Mouse (Mus musculus) kidney, adult 18-20 months (tissue): ENCODE measurements at regions not wholly inside any gene's neighbourhood (a gene's known extent, or its start where the extent isn't known, plus 50 kb on each side); places are given as distances from the start of the nearest gene placed in this dataset.

Experiments used
- DNase-seq: peaks from one replicate; pipeline ENCODE4 v3.0.0; 2021

DNA sequence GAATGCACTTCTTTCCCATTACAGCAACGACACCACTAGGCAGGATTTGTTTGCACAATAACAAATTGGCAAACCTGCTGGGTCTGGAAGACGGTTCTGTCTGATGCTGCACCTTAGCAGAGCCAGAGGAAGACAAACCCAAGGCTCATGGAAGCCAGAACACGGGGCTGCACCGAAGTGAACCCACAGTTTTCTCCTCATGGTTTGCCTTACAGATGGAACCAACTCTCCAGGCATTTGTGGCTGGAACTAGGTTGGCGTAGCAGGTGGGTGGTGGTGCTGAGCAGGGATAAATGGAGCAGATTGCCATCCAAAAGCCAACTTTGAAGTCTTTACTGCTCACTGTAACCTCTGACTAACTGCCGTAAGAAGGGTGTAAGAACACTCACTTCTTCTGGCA is 408.4 kb upstream of the Gm6657 start:
- no peak for DNase-seq

DNA sequence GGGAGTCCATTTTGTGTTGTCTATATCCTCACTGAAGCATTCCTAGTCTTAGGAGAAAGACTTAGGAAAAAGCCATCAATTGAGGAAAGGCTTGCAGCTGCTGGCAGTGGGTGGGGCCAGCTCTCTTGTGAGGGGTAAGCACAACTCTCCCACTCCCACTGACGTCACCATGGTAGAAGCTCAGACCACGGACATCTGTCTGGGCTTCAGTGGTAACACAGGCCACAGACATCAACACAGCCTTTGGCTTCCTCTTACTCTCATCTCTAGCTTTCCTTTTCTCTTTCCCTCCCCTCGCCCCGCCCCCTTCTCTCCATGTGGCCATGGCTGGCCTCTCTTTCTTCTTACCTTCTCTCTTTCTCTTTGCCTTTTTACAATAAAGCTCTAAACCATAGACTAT is 407.4 kb upstream of the Gm6657 start:
- no peak for DNase-seq

DNA sequence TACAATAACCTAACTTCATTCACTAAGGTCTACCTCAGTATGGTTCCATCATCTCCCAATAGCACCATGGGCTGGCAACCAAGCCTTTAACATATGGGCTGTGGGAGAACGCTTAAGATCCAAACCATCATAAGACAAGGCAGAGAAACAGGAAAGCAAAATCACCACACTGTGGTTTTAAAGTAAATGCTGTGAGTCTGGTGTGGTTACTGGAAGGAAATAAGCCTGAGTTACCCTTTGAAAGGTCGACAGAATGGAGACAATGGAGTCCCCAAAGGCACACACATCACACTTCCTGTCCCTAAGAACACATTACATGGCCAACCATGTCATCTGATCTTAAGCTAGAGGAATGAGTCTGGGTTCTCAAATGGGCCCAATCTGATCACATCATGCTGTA is 405.8 kb upstream of the Gm6657 start:
- DNase-seq, result no peak

DNA sequence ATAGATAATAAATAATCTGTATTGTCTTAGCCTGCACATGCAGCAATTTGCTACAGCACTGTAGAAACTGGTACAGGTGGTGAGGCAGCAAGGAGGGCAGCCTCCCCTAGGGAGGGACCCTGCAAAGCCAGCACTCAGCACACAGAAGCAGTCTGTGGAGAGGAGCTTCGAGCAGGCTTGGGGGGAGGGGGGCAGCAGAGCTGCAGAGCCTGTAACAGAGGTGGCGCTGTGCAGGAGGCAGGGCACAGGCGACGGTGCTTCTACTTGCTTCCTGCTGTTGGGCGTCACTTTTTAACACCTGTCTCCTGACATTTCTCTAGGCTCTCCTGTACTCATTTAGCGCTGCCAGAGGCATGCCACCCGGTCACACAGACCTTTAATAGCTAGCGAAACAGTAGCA is 404.6 kb upstream of the Gm6657 start:
- DNase-seq, result no peak

DNA sequence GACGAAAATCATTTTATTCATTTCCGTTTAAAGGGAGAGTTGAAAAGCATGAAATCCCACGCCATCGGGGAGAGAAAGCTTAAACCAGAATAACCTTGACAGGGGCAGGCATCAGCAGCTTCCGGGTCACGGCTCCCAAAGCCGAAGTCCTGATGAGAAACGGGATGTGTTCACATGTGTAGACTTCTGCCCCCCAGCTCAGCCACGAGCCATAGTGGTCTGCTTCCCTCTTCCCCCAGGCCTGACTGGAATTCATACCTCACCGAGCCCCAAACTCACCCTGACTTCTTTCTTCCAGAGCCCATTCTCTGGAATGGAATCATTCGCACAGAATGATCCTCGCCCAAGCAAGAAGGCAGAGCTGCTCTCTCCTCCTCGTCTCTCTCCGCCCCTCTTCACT is 404.2 kb upstream of the Gm6657 start:
- DNase-seq, result no peak

DNA sequence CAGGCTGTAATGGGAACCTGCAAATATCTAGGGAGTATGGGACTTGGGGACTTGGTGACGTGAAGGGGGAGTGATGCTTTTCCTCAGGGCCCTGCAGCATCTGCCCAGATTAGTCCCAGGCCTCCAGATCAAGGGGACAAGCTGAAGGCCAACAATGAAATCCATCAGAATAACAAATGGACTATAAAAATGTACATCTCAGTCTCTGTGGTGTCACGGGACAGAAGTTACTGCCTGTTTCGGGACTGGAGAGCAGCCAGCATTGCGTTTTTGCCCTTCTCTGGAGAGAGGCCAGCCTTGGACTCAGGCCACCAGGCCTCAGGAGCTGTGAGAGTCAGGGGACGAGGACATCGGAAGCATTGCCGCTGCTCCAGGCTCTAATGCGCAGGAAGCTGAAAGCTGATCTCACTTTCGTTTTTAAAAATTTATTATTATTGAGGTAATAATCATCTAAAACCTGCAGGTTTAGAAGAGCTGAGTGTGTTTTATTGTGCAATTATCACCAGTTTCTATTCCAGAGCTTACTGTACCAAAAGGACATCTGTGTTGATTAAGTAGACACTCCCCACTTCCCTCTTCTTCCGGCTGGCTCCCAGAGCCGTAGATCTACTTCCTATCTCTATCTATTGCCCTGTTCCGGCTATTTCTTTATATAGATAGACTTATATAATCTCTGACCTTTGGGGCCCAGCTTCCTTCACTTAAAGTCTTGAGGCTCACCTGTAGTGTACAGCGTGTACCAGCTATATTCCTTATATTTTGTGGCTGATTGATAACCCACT is 403.0 kb upstream of the Gm6657 start:
- DNase-seq, result peak; percentile 81

DNA sequence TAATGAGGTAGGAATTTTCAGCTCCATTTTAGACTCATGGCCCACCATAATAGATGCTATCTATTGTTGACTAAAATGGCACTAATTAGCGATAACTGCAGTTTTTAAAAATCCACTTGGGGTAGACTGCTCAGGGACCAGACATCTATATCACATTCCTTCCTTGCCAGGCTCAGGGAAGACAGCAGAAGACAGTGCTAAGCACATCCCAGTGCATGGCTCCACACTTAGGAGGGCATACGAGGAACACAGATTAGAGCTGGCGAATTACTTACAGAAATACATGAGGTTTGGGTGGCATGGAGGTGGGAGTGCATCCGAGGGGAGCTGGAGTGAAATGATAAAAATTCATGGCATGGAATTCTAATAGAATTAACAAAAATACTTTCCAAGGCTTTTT is 395.5 kb upstream of the Gm6657 start:
- no peak for DNase-seq

DNA sequence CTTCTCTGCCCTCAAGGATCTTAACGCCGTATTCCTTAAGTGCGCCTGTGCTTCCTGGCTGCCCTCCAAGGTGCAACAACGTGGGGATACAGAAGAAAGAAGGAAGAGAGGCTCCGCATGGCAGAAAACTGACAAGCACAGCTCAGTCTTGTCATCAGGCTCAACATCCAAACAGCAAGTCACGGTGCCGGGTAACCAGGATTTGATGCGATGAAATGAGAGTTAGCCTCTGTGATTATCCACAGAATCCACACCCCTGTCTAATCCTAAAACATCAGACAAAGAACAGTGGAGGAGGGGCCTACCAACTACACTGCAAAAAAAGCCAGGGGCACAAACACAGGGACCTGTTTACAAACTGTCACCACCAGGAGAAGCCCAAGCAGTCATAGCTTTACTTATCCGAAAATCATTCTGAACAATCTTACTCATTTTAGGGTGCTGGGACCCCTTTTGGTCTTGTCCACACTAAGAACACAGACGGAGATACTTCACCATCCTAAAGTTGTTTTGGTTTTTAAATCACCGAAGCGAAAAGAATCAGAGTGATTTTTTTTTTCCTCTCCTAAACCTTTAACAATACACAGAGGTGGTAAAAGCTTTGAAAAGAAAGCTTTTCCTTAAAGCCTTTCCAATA is 394.8 kb upstream of the Gm6657 start:
- DNase-seq, result no peak

DNA sequence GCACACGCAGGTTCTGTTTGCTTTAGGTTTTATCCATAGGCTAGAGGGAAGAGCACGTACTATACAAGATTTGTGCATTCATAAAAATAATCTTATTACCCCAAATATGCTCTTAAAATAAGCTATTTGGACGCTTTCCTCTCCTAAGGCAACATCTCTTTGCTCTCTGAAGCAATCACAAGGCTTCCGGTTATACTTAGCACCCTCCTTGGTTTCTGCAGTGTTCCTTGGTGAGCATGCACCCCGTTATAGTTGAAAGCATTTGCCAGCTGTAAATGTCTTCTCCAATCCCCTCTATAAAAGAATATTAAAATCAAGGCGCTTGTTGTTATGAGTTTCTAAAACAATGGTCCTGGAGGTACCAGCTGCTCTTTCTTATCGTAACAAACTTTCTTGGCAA is 386.4 kb upstream of the Gm6657 start:
- no peak for DNase-seq

DNA sequence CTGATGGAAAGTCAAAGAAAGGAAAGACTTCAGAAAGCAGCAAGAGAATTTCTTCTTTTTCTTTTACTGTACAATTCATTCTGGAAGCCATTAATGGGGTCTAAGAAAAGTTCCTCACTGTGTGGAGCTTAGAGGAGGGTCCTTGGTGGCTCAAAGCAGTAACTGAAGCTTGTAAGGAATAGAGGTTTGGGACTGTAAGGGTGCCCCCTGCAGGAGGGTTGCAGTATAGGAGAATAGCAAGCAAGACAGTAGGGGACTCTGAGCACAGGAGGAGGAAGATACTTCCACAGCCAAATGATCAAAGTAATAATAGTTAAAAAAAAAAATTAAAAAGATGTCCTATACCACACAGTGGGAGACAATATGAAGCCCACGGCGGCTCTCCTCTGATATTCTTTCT is 382.8 kb upstream of the Gm6657 start:
- peak; percentile 44 for DNase-seq

DNA sequence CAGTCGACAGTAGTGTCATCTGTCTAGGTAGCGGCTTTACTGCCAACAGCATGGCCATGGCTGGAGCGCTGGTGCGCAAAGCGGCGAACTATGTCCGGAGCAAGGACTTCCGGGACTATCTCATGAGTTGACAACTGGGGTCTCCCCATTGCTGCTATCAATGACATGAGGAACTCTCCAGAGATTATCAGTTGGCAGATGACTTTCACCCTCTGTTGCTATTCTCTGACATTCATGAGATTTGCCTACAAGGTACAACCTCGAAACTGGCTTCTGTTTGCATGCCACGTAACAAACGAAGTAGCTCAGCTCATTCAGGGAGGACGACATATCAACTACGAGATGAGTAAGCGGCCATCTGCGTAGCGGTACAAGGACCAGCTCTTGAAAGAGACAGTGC is 374.6 kb upstream of the Gm6657 start:
- no peak for DNase-seq

DNA sequence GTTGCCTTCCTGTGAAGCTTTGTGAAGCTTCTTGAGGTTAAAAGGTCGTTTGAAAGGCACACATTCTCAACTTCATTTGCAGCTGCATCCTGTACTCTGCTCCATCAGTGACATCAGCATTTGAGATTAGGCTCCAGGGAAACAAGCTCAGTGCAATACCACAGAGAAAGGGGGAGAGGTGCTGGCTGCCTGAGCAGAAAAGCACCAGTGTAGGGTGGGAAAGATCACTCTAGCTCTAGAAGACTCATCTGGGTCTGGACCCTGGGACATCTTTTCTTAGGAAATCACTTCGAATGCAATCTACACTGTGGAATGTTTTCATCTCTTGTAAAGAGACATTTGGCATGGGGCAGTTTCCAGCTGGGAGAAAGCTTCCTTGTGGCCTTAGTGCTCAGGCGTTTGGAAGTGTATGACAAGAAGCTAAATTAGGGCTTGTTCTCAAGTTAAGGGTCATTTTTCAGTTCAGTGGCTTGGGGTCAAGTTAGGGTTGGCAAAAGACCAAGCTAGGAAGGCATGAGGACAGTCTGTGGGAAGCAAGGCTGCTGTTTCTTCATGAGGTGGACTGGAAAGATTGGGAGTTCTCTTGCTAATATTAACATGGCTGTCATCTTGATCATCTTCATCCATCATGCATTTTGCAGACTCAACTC is 370.5 kb upstream of the Gm6657 start:
- peak; percentile 11 for DNase-seq

DNA sequence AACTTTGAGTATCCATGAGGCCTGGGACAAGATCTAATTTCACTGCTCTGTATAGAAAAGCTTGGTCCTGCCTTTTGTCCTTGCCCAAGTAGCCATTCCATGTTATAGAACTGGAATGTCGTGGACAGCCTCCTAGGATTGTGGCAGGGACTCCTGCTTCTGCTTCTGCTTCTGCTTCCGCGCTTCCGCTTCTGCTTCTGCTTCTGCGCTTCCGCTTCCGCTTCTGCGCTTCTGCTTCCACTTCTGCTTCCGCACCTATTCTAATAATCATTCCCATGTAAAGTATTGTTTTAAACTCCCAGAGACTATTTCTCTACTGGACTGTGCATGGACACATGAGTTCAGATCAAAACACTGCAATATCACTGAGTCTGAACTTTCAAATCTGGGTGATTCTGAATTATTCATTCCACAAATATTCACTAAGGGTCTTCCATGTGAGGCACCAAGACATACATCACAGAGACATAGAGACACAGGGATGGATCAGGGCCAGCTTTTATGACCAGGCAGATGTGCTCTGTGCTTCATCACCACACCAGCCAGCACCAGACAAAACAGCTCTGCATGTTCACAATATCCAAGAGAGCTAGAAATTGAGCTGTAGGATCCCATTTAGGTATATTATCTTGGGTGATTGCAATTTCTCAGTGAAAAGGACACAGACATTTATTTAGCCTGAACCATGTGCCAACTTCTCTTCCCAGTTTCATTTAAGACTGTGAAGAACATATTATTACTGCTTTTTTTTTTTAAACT is 360.5 kb upstream of the Gm6657 start:
- DNase-seq, result no peak

DNA sequence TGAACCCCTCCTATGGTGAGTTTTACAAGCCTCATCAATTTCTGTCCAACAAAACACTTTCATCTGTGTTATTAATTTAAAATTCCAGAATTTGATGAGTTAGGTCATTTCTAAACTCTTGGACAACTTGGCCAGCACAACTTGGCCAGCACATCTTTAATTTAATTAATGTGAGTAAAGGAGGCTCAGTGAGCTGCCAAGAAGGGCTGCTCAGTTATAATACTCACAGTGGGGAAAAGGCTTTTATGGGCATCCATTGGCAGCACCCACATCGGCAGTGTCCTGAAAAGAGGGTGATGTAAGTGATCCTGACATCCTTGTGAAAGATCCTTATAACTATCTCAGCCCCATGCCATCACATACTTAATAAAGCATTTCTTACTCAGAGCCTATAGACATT is 359.2 kb upstream of the Gm6657 start:
- DNase-seq, result no peak

DNA sequence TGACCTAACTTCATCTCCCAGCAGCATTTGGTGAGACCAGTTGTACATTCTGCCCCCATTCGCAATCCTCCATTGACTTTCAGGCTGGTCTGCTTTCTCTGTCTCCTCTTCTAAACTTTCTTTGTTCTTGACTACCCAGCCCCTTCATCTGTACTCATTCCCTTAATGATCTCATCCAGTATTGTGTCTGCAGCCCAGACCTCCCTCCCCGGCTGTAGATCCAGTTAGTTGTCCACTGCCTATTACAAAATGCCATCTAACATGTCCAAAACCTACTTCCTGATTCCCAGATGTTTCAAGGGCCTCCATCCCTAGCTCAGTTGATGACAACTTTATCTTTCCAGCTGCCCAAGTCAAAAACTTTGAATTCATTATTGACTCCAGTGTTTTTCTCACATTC is 357.8 kb upstream of the Gm6657 start:
- DNase-seq, result no peak

DNA sequence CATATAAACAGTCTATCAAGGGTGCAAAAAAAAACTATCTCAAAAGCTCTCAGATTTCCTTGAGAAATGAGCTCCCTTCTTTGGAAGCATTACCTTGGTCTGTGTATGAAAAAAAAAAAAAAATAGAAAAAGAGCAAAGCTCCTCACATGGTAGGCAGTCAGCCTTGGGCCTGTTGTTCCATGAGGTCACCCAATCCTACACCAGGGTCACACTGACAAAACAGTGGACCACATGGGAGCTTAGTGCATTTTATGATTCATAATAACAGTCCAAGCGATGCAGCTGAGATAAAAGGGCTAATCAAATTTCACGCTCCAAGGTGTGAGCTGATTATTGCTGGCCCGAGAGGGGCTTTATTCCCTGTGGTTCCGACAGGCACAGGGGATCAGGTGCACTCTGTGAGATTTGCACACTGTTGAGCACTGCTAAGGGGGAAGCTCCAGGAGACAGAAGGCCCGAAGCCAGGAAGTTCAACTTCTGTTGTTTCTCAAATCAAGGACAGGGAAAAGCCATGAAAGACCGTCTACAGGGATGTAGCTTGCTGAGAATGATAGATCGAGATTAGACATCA is 352.1 kb upstream of the Gm6657 start:
- no peak for DNase-seq

DNA sequence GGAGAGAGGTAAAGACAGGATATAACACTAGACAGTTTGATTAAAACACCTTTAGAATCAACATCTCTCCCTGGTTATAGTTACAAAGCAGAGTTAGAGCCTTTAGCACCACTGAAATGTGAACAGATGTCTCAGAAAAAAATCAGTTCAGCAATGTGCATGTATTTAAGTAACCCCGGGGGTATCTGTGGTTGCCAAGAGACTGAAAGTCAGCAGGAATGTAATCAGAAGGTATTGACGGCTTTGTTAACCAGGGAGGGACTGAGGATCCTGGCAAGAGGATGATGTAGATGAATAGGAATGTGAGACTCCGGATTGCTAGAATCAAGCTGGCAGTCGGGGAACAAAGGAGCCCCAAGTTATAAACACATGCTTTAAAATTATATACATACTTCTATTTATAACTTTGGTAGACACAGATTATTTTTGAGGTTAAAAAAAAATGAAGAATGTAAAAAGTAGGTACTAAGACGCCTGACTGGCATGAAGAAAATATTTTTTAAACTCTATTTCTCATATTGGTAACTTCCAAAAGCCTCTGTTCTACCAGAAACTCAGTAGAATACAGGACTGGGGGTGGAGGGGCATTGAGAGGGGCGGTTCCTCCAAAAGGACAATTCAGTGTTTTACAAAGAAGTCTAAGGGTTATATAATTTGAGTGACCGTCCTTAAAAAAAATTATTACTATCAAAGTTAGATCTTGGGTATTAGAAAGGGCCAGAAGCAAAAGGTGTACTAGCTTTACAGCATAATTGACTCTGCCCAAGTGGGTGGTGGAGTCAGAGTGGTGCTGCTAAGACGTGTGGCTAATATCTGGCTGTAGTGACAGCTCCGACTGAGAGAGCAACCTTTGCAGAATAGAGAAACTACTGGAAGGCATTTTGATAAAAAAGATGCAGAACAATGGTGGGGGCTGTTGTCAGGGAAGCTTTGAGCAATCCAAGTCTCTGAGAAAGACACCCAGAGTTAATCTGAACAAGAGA is 341.2 kb upstream of the Gm6657 start:
- no peak for DNase-seq

DNA sequence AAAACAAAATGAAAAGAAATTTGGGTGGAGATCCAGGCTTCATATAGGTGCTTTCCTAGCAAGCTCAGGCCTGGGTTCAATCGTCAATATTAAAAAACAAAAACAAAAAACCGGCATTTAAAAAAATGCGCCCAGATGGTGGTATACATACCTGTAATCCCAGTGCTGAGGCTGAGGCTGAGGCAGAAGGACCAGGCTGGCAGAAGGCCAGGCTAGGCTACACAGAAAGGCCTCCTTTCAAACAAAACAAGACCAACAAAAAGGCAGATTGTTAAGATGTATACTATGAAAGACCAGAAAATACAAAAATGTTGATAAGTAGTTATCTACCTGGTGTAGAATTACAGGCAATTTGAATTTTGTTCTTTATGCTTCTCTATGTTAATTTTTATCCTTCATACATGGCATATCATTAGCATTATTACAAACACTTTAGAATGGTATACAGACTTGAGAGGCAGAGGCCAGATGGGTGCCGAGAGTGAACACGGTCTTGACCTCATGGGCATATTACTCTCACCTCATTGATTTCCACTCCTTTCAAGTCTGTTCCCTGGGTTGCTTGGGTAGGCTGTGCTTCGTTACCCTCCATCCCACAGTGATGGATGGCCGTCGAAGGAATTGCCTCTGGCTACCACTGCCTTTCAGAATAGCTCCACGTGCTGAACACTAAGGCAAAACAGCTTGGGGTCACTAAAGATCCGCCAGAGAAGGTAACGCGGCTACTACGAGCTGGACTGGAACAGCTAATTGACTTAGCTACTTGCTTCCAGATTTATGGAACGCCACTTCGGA is 339.6 kb upstream of the Gm6657 start:
- no peak for DNase-seq

DNA sequence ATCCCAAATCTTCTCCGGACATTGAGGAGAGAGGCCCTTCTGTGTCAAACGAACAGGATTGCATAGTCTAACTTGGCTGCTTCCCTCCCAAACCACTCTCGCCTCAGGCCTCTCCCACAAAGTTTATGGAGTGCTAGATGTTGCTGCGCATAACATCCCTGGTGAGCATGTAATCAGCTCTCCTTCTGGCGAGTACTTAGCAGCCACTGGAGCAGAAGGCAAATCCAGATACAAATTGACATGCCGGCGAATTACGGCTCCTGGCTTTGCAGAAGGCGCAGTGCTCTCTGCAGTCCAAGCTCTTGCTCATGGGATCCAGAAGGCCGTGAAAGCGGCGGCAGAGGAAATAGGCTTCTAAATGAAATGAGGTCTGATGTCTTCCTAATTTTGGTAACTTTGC is 338.2 kb upstream of the Gm6657 start:
- DNase-seq, result no peak

DNA sequence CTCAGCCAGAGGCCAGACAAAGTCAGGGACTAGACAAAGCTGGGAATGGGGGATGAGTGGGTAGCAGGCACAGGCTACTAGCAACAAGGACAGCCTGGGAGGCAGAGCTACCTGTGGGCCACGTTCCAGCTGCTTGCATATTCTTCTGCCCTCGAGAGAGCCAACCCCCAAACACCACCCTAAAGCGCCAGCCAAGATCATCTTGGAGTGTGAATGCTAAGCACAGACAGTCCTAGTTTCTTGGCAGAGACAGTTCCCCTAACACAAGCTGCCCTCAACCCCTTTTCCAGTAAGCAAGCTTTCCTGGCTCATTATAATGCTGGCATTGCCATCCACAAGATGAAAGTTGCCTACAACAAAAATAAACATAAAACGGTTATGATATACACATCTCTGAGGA is 336.8 kb upstream of the Gm6657 start:
- no peak for DNase-seq
